Mouse (Mus musculus) ES-CJ7 (cell line): ENCODE measurements around the gene Dtnb.

ENCODE experiments used
- DNase-seq: peaks from one replicate; pipeline ENCODE4 v3.0.0; 2011; ENCODE audit warnings: low read depth, low spot score

The Dtnb gene

GRCm38 (mm10) chr12:3806703-3807547 lies 234.7 kb downstream of the Dtnb start:
- DNase-seq = no peak

GRCm38 (mm10) chr12:3807548-3808395 lies 235.6 kb downstream of the Dtnb start:
- DNase-seq = peak; percentile 41

GRCm38 (mm10) chr12:3808396-3808981 lies 236.3 kb downstream of the Dtnb start:
- peak; percentile 27 for DNase-seq

- no peak for DNase-seq
Observed at GRCm38 (mm10) chr12:3809520-3810180, 237.5 kb downstream of the Dtnb start.

GRCm38 (mm10) chr12:3810455-3810854 lies 238.3 kb downstream of the Dtnb start:
- DNase-seq = no peak

GRCm38 (mm10) chr12:3811596-3811995 lies 239.4 kb downstream of the Dtnb start:
- DNase-seq = no peak

- no peak for DNase-seq
Observed at GRCm38 (mm10) chr12:3812251-3812650, 240.1 kb downstream of the Dtnb start.

GRCm38 (mm10) chr12:3813138-3813537 lies 241.0 kb downstream of the Dtnb start:
- DNase-seq = no peak

- DNase-seq = no peak
Observed at GRCm38 (mm10) chr12:3815386-3815785, 243.2 kb downstream of the Dtnb start.

GRCm38 (mm10) chr12:3817033-3817432 lies 244.9 kb downstream of the Dtnb start:
- DNase-seq = peak; percentile 30

- no peak for DNase-seq
Observed at GRCm38 (mm10) chr12:3817566-3817965, 245.4 kb downstream of the Dtnb start.

- DNase-seq = no peak
Observed at GRCm38 (mm10) chr12:3819899-3820298, 247.7 kb downstream of the Dtnb start.

- DNase-seq = no peak
Observed at GRCm38 (mm10) chr12:3823408-3823807, 251.2 kb downstream of the Dtnb start.

- DNase-seq = peak; percentile 53
Observed at GRCm38 (mm10) chr12:3824906-3825713, 252.9 kb downstream of the Dtnb start.

- peak; percentile 70 for DNase-seq
Observed at GRCm38 (mm10) chr12:3825714-3826080, 253.5 kb downstream of the Dtnb start.

- no peak for DNase-seq
Observed at GRCm38 (mm10) chr12:3827771-3828170, 255.6 kb downstream of the Dtnb start.
